Mouse (Mus musculus) embryo, embryonic 9.5 days (tissue): ENCODE results near the gene Tjp1.

Source experiments
- DNase-seq: peaks from one replicate; pipeline ENCODE4 v3.0.0-alpha.2; 2017; ENCODE audit errors: extremely low spot score

Gene Tjp1

GRCm38 (mm10) chr7:65489195-65489594 lies 38.4 kb downstream of the Tjp1 start:
- DNase-seq: no peak

- peak; percentile 34 for DNase-seq
These were observed 41.3 kb downstream of the Tjp1 start for GRCm38 (mm10) chr7:65486259-65486681.

GRCm38 (mm10) chr7:65484170-65484778 lies 43.3 kb downstream of the Tjp1 start:
- no peak for DNase-seq

- no peak for DNase-seq
These were observed 45.4 kb downstream of the Tjp1 start for GRCm38 (mm10) chr7:65482216-65482615.

GRCm38 (mm10) chr7:65472048-65472447 lies 55.5 kb downstream of the Tjp1 start:
- DNase-seq: no peak

GRCm38 (mm10) chr7:65471406-65471805 lies 56.2 kb downstream of the Tjp1 start:
- DNase-seq: no peak

- DNase-seq: no peak
These were observed 57.4 kb downstream of the Tjp1 start for GRCm38 (mm10) chr7:65470214-65470613.

- DNase-seq: peak; percentile 24
These were observed 57.9 kb downstream of the Tjp1 start for GRCm38 (mm10) chr7:65469666-65470065.

GRCm38 (mm10) chr7:65468191-65468590 lies 59.4 kb downstream of the Tjp1 start:
- no peak for DNase-seq

GRCm38 (mm10) chr7:65467306-65468021 lies 60.1 kb downstream of the Tjp1 start:
- DNase-seq: no peak

- no peak for DNase-seq
These were observed 61.4 kb downstream of the Tjp1 start for GRCm38 (mm10) chr7:65466137-65466536.

GRCm38 (mm10) chr7:65464518-65465037 lies 63.0 kb downstream of the Tjp1 start:
- DNase-seq: no peak

- DNase-seq: no peak
These were observed 64.1 kb downstream of the Tjp1 start for GRCm38 (mm10) chr7:65463438-65463837.

GRCm38 (mm10) chr7:65461412-65461811 lies 66.2 kb downstream of the Tjp1 start:
- DNase-seq: no peak

GRCm38 (mm10) chr7:65460196-65460595 lies 67.4 kb downstream of the Tjp1 start:
- no peak for DNase-seq

- no peak for DNase-seq
These were observed 71.5 kb downstream of the Tjp1 start for GRCm38 (mm10) chr7:65456031-65456430.

- DNase-seq: no peak
These were observed 72.4 kb downstream of the Tjp1 start for GRCm38 (mm10) chr7:65455208-65455607.

GRCm38 (mm10) chr7:65454269-65454668 lies 73.3 kb downstream of the Tjp1 start:
- DNase-seq: peak; percentile 24

GRCm38 (mm10) chr7:65452246-65452645 lies 75.3 kb downstream of the Tjp1 start:
- DNase-seq: no peak

- peak; percentile 36 for DNase-seq
These were observed 77.4 kb downstream of the Tjp1 start for GRCm38 (mm10) chr7:65450158-65450557.

- no peak for DNase-seq
These were observed 86.1 kb downstream of the Tjp1 start for GRCm38 (mm10) chr7:65441505-65441904.

- no peak for DNase-seq
These were observed 88.1 kb downstream of the Tjp1 start for GRCm38 (mm10) chr7:65439518-65439917.

GRCm38 (mm10) chr7:65438146-65438545 lies 89.4 kb downstream of the Tjp1 start:
- DNase-seq: no peak
